Mouse (Mus musculus) C2C12 (cell line): ENCODE data around the gene Ttc26.

Experiments
- CEBPB ChIP-seq: IDR thresholded peaks from one replicate; pipeline ENCODE4 v1.6.1; 2011; ENCODE audit warnings: low read depth, mild to moderate bottlenecking, control low read depth, moderate library complexity
- CTCF ChIP-seq: IDR thresholded peaks from one replicate; pipeline ENCODE4 v1.5.1; 2011; ENCODE audit not compliant: control insufficient read depth, insufficient read depth, insufficient read length
- MAX ChIP-seq: IDR thresholded peaks from one replicate; pipeline ENCODE4 v1.6.1; 2011; ENCODE audit warnings: mild to moderate bottlenecking, control low read depth
- MYOG ChIP-seq: IDR thresholded peaks from one replicate; pipeline ENCODE4 v1.6.1; 2011; ENCODE audit not compliant: control insufficient read depth, insufficient read length; ENCODE audit errors: extremely low read depth
- USF1 ChIP-seq: IDR thresholded peaks from one replicate; pipeline ENCODE4 v1.6.1; 2011; ENCODE audit warnings: low read depth, mild to moderate bottlenecking, control low read depth, moderate library complexity

- TF ChIP-seq CTCF, result no peak
- TF ChIP-seq MYOG, result no peak
- TF ChIP-seq MAX, result peak; percentile 1
- TF ChIP-seq CEBPB, result no peak
- no peak for TF ChIP-seq USF1
Measured at GRCm38 (mm10) chr6:38434055-38435023, 53.1 kb downstream of the Ttc26 start.
